Mouse (Mus musculus): Measurements from ENCODE around the gene Wbp2.
"Not testable (repeated sequence)": the region's sequence is repeated elsewhere in the genome, so short reads cannot be mapped to it uniquely, and the experiment has no call there.

The Wbp2 gene

DNA sequence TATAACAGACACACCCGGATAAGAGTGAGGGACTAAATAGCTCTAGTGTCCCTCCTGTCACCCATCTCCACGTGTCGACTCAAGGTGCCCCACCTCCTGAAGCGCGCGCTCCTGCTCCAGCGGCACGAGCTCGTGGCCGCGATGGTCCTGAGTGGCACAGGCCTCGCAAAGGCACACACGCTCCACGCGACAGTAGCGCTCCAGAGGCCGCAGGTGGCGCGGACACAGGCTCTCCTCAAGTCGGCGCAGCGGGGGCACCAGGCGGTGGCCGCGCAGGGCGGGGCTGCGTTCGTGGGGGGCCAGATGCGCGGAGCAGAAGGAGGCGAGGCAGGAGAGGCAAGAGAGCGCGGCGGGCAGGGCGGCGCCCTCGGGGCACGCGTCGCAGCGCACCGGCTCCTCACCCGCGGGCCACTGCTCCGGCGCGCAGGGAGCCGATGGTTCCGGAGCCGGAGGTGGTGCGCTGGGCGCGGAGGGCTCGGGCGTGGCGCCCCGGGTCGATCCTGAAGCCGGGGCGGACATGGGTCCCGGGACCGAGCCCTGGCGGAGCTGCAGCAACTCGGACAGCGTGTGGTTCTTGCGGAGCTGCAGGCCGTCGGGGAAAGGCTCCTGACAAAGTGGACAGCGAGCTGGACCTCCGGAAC lies 22.8 kb upstream of the Wbp2 start:
- peak in 1 of 2 experiments; percentile 45 for DNase-seq (ENCODE audit: low spot score in 2 of 2)

DNA sequence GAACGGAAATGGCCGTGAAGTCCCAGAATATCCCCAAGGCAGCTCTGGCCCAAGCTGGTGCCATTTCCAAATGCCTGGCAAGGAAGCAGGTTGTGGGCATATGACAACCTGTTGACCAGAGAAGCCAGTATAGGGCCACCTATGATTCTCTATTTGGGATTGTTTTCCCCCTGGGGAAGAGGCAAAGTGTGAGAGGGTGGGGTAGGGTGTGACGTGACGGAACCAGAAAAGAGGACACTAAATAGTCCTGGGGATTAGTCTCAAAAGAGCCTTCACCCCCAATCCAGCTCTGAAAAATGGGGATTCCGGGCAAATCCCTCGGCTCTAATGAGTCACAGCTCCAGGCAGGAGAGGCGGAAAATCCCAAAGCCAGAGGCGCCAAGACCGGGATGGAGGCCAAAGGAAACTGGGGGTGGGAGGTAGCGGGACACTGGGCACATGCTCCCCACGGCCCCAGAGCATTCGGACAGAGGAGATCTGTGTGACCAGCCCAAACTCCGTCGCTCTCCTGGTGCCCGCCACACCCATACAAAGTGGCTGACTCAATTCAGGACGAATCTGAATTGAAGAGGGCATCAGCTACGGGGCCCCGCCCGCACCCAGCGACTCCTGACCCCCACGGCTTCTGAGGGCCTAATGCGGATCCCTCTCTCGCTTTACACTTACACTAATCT lies 21.8 kb upstream of the Wbp2 start:
- no peak for DNase-seq (ENCODE audit: low spot score in 2 of 2)

DNA sequence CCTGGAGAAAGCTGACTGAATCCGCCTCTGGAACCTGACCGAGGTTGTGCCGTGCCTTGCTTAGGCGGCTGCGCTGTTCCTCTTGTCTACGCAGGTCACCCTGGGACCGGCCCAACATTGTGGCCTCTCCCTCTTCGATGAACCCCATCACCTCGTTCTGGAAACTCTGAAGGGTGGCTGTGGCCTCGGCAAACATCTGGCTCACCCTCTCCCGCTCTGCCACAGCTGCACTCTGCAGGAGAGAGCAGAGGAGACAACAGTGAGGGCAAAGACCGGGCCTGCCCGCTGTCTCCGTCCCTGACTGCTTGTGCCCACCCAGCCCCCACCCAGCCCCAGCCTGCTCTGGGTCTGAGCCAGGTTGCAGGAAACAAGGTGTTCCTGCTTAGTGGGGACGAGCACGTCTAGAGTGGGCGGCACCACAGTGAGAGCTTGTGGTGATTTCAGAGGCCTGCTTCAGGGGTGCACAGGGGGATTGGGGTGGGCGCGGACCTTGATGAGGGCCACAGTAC lies 21.0 kb upstream of the Wbp2 start:
- DNase-seq (ENCODE audit: low spot score in 2 of 2): no peak

DNA sequence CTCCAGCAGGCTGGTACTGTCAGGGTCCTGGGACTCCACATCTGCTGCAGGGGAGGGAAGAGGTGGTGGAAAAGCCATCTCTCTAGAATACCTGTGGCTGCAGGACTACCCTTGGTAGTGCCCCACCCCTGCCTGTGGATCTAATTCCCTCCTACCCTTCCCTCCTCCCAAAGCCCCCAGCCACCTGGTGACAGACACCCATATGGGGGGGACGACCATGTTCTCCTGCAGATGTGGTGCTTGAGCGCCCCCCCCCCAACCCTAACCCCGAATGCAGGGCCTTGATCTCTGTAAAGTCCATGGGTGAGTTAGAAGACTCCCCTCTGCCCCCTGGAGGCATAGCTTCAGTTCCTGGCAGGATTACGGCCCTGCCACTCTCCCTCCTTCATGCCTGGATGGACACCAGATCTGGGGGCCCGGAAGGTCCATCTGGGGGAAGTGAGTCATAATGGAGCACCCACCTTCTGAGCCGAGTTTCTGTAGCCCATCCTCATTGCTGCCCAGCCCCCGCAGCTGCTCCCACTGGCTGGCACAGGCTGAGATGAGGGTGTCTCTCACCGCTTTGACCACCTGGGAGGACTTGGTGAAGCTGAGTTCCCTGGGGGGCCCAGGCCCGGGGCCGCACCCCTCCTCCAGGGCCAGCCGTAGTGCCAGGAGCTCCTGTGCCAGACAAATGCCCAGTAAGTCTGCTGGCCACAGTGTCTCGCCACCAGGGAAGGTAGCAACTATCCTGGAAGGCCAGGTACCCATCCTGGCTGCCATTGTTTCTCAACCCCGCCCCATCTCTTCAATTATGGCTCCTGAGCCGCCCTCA lies 20.4 kb upstream of the Wbp2 start:
- DNase-seq (ENCODE audit: low spot score in 2 of 2): peak in 1 of 2 experiments; percentile 26

DNA sequence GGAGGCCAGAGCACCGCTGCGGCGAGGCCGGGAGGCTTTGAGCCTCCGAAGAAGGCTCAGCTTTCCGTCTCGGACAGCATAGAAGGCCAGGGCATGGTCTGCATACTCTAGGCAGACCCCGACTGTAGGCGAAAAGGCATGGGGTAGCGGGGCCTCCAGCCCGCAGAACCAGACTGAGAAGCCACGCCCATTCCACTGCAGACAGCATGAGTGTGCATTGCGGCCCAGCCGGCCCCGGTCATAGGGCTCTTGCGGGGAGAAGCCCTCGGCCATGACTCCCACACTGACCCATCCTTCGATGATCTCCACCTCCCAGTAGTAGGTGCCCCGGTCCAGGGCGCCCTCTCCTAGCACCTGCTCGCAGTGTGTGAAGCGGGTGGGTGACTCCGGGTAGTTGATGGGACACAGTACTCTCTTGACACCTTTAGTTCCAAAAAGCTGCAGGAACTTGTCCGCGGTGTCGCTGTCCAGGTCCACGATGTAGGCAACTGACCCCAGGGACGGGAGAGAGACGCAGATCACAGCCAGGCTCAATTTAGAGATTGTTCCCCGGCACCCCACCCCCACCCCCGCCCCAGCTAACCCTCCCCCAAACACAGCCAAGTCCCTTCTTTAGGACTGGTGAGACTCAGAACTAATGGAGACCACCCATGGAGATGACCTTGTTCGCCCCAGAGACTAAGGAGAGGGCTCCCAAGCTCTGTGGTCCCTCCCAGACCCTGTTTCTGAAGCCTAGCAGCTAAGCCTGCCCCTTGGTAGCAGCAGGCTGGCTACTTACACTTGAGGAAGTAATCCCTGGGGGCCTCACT lies 19.6 kb upstream of the Wbp2 start:
- peak in 1 of 2 experiments; percentile 28 for DNase-seq (ENCODE audit: low spot score in 2 of 2)

DNA sequence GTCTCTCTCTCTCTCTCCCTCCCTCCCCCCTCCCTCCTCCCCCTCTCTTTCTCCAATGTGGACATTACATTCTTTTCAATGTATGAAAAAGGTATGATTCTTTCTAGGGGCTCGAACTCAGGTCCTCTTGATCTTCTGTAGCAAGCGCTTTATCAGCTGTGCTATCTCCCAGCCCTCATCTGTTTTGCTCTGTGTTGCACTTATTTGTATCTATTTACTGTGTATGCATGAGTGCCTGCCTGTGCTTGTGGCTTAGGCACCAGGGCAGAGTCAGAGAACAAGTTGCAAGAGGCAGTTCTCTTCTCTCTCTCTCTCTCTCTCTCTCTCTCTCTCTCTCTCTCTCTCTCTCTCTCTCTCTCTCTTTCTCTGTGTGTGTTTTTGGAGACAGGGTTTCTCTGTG lies 18.3 kb upstream of the Wbp2 start:
- DNase-seq (ENCODE audit: low spot score in 2 of 2): no peak

DNA sequence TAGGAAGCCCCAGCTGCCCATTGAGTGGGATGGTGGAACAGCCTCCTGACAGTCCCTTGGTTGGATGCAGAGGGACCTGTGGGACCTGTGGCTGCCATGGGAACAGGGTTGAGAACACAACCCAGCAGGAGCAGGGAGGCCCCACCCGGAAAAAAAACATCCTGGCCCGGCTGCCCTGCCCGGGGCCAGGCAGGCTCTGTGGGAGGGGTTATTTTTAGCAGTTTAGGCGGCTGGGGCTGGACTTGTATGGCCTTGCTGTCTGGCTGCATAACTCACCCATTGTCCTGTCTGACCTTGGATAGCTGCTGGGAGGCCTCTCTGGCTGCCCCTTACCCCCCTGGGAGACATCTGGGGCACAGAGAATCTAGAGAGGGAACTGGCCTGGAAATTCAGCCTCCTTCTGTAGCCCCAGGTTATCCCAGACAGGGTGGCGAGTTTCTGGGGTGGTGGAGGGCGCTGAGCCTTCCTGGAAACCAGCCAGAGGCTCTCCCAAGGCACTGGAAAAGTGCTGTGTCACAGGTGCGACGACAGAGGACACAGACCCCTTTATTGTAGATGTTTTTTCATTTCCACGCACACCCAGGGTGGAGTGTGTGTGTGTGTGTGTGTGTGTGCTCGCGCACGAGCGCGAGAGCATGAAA lies 17.3 kb upstream of the Wbp2 start:
- DNase-seq (ENCODE audit: low spot score in 2 of 2): no peak

DNA sequence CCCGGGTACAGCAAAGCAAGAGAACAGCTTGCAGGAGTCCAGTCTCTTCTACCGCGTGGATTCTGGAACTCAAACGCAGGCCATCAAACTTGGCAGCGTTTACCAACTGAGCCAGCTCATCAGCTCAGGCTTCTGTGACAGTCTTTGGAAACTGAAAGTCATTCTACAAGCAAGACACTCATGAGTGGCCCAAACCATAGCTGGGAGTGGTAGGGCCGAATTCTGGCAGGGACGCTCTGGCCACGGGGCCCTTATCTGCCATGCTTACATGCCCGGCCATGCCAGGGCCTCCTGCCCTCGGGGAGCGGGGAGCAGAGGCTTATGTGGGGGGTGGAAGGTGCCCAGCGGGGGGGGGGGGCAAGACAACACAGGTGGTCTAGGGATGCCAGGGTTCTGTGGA lies 16.8 kb upstream of the Wbp2 start:
- no peak for DNase-seq (ENCODE audit: low spot score in 2 of 2)

DNA sequence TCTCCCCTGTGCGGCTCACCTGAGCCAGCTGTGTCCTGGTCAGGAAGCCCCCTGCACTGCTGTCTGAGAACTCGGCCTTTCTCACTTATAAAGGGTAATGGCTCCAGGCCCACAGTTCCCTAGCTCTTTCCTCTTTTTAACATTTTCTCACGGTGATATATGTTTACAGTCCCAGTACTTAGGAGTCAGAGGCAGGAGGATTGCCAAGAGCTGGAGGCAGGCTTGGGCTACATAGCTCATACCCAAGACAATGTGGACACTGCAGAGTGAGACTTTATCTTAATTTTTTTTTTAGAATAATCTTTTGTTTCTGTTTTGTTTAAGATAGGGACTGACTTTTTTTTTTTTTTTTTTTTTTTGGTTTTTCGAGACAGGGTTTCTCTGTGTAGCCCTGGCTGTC lies 15.7 kb upstream of the Wbp2 start:
- no peak for DNase-seq (ENCODE audit: low spot score in 2 of 2)

DNA sequence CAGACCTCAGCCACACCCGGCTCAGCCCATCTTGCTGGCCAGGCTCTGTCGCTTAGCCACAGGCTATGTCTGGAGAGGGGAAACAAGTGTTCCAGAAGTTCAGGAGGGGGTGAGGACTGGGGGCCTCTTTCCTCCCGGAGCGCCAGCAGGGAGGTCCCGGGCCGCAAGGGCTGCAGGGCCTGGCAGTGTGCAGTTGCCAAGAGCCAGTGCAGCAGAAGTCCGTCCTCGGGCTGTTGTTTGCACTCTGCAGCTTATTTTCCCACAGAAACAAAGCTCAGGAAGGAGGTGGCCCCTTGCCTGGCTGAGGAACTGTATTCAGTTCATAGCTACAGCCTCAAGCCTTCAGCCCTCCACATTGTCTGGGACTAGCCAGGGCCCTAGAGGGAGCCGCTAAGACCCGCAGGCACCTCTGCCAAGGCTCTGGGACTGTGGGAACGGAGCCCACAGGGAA lies 15.2 kb upstream of the Wbp2 start:
- DNase-seq (ENCODE audit: low spot score in 2 of 2): no peak

DNA sequence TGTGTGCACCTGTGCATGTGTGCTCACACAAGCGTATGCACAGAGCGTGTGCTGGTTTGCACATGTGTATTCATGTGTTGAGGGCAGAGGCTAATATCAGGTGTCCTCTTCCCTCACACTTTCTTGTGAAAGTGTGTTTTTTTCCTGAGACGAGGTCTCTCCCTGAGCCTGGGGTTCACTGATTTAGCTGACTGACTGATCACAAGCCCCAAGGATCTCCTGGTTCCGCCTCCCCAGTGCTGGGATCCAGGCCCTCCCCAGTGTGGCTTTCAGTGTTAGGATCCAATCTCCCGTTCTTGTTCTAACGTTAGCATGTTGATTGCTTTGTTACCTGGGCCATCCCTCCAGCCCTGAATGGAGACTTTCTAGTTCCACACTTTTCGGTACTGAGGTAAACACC lies 14.0 kb upstream of the Wbp2 start:
- DNase-seq (ENCODE audit: low spot score in 2 of 2): no peak

DNA sequence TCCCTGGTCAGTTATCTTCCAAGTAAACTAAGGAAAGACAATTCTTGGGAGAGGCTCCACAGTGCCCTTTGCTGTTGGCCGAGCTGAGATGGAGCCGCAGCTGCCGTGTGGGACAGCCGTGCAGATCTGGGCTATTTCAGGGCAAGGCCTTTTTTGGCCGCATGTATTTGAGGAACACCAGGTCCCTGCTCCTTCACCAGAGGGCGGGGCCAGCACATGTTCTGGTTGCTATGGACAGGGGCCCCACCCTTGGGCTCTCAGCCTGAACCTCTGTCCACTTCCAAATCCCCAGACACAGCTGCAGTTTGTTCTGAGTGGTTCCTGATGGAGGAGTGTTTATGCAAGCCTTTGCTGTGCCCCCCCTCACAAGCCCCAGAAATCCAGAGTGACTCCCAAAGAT lies 13.6 kb upstream of the Wbp2 start:
- no peak for DNase-seq (ENCODE audit: low spot score in 2 of 2)

DNA sequence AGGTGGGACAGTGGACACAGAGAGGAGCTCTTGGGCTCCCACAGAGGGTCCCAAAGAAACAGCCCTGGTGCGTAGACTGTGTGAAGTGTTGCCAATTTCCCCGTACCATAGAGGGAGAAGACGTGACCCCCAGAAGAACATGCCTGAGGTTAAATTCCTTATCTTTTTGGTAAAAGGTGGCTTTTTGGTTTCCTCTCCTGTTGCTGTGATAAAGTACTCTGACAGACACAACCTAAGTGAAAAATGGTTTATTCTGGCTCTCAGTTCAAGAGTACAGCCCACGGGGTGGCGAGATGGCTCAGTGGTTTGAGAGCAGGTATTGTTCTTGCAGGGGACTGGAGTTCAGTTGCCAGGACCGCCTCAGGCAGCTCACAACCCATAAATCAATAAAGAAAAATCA lies 12.7 kb upstream of the Wbp2 start:
- no peak for DNase-seq (ENCODE audit: low spot score in 2 of 2)

DNA sequence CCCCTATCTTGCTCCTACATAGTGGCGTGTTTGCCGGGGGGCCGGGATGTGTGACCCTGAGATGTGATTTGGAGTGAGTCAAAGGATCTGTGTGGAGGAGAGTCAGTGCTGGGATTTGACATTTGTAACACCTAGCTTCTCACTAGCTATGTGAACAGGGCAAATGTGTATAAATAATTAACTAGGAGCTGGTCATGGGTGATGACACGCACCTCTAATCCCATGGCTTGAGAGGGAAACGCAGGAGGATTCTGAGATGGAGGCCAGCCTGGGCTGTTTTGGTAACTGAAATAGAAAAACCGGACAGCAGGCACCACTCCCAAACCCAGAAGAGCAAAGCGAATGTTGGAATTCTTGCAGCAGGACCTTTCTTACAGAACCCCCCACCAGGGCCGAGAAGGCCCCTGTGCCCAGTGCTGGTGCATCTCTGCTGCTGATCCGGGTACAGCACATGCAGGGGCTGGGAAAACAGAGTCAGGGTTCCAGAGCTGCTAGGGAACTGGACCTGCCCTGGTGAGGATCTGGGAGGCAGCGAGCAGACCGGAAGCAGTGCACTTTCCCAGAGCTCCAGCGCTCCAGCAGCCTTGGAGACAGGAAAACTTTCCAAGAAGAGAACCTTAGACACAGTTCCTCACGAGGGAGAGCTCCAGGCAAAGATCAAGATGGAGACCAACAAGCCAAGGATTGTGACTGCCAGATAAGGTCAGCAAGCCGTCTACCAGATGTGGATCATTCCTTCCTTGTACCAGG lies 12.1 kb upstream of the Wbp2 start:
- DNase-seq (ENCODE audit: low spot score in 2 of 2): no peak

DNA sequence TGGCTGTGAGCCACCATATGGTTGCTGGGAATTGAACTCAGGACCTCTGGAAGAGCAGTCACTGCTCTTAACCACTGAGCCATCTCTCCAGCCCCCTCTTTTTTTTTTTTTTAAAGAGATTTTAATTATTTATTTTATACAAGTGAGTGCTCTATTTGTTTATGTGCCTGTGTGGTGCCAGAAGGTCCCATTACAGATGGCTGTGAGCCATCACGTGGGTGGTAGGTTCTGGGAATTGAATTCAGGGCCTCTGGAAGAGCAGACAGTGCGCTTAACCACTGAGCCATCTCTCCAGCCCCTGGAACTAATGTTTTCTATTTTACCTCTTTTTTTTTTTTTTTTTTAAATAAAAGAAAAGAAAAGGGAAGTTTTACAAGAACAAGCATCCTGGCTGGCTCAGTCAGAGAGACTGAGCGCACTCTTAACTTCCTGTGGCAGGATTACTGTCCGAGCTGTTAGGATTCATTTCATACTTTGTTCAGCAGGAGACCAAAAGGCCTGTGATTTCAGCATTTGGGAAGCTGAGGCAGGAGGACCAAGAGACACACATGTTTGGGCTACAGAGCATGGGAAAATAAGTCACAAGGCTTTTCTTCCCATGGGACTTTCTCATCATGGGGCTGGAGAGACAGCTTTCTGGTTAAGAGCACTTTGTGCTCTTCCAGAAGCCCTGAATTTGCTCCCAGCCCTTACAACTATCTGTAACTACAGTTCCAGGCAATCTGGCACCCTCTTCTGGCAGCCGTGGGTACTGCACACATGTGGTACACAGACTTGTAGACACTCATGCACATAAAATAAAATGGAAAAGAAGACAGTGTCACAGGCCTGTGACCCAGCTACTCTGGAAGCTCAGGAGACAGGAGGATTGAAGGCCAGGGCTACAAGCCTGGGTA lies 9.7 kb upstream of the Wbp2 start:
- peak in 1 of 2 experiments; percentile 78 for DNase-seq (ENCODE audit: low spot score in 2 of 2)

DNA sequence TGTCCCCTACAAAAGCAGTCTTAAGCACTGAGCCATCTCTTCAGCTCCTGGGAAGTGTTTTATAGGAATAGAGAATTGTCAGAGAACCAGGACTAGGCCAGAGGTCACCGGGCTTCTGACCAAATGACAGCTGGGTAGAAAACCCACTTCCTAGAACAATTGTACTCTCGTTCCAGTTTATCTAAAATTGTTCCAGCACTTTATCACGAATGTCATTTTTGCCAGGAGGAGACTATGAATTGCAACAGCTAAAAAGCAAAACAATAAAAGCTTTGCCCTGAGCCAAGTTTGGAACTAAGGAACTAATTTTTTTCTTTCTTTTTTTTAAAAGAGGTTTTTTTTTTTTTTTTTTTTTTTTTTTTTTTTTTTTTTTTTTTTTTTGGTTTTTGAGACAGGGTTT lies 8.8 kb upstream of the Wbp2 start:
- DNase-seq (ENCODE audit: low spot score in 2 of 2): no peak

DNA sequence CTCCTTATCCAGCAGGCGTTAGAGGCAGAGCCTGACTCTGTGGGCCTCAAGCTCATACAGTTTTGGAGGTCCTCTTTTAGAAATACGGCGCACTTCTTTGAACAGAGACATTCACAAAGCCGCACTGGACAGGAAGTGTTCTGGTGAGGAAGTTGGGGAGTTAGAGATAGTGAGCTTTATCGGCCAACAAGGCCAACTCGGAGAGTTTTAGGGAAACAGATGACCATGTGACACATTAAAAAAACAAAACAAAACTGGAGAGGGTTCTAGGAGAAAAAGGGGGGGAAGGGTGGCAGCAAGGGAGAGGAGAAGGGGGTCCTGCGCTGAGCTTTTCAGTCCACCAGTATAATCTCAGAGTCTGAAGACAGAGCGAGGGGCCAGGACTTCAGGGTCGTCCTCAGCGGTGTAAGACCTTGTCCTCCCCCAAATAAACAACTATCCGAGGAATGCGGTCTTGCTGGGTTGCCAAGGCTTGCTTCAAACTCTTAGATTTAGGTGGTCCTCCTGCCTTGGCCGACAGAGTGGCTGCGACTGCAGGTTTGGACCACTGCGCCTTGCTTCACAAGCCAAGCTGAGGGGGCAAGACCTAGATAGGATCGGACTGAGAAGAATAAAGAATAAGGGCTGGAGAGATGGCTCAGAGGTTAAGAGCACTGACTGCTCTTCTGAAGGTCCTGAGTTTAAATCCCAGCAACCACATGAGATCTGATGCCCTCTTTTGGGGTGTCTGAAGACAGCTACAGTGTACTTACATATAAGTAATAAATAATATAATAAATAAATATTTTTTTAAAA lies 7.2 kb upstream of the Wbp2 start:
- no peak for DNase-seq (ENCODE audit: low spot score in 2 of 2)

DNA sequence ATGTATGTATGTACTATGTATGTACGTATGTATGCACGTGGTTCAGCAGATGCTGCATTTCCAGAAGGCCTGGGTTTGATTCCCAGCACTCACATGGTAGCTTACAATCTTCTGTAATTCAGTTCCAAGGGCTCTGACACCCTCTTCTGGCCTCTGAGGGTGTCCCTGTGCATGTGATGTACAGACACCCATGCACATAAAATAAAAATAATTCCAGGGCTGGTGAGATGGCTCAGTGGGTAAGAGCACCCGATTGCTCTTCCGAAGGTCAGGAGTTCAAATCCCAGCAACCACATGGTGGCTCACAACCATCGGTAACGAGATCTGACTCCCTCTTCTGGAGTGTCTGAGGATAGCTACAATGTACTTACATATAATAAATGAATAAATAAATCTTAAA lies 6.2 kb upstream of the Wbp2 start:
- not testable (repeated sequence) for DNase-seq (ENCODE audit: low spot score in 2 of 2)

DNA sequence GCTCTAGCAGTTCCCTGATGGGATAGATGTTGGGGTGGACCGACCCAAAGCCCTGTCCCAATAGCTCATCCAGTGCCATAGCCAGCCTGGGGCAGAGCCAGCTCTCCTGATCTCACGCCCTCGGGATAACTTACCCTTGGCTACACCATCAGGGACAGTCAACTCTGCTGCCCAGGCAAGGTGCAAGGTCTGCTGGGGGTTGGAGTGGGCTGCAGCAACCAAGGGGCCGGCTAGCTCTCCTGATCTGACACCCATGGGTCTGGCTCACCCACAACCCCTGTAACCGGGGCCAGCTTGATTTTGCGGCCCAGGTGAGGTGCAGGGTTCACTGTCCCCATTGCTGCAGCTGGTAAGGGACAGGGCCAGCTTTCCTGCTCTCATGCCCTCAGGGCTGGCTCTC lies 4.8 kb upstream of the Wbp2 start:
- DNase-seq (ENCODE audit: low spot score in 2 of 2): no peak
